Mouse (Mus musculus): Measurements from ENCODE around the gene Trmt10a.

Gene Trmt10a

DNA sequence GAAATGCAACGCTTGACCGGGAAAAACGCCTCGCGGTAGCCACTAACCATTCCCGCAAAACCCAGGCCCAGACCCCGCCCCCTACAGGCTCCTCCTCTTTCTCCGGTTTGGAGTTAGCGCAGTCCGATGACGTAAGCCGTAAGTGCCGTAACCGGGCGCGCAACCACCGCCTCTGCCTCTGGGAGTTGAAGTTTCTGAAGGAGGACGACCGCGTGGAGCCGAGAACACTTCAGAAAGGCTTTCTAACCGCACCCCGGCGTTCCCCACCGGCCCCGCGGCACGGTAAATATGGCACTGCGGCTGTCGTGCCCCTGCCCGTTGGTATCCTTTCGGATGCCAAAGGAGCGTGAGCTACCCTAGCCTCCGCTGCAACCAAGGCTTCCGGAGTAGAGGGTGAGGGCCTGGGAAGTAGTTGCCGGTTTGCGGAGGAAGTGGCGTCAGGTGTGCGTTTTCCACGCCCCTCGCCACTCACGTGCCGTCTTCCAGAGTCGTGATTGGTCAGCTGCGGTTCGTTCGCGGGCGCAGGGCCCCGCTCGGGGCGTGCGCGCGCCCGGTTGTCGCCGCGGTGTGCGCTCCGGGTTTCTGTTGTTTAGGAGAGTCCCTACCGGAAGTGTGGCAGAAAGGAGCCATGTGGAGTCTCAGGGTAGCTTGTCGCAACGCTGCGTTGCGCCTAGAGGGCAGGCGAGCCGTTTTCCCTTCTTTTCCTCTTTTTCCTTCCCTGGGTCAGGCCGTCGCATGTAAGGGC, at the start of gene Trmt10a:
TSS of gene Trmt10a (plus strand) at position 134 of the 745 bp plus-strand sequence.
- peak; percentile 98 for DNase-seq (ENCODE audit: low spot score)

DNA sequence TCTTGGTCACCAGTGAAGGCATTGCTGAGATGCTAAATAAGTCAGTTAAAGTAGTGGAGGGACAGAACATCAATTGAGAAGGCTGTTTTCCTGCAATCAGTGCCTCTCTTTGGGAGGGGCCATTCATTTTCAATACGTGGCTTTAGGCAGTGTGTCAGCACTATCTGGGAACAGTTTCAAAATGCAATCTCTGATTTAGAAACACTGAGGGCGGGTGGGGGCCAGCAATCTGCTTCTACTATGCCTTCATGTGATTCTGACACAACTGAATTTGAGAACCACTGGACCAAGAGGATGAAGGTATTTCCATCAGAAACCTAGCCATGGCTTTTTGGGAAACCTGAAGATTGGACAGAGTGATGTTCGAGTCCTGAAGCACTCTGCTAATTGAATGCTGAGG, 47.9 kb upstream of the Trmt10a start:
- peak; percentile 72 for DNase-seq (ENCODE audit: low spot score)

DNA sequence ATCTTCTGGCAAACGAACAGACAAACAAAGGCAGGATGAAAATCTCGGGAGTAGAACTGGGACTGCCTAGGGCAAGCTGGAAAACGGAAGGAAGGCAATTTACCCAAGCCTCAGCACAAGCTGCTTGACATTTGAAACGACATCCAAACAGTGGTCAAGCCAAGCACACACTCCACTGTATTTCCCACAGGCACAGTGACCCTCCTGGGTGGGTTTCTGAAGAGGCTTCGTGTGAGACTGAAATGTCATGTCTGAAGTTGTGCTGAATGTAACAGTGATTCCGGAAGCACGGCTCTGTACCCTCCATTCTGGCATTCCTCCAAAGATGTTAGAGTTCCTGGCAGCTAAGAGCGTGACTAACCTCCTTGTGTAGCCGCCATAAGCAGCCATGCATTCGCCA, 47.5 kb upstream of the Trmt10a start:
- DNase-seq (ENCODE audit: low spot score), result no peak

- no peak for DNase-seq (ENCODE audit: low spot score)
These were observed 46.8 kb upstream of the Trmt10a start for GRCm38 (mm10) chr3:138096263-138097028.

GRCm38 (mm10) chr3:138097718-138098117, 45.5 kb upstream of the Trmt10a start:
- no peak for DNase-seq (ENCODE audit: low spot score)

DNA sequence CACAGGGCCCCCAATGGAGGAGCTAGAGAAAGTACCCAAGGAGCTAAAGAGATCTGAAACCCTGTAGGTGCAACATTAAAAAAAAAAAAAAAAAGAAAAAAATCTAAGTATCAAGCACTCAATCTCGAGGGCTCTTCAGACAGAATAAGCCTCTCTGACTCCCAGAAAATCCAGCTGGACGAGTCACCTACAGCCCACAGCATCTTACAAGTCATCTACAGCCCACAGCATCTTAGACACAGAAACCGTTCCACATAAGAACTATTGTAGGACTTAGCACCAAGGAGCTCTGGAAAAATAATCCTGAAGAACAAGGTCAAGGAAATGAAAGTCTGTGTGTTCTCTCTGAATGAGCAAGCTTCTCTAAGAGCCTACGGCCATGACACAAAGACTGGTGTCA, 41.3 kb upstream of the Trmt10a start:
- DNase-seq (ENCODE audit: low spot score), result no peak

DNA sequence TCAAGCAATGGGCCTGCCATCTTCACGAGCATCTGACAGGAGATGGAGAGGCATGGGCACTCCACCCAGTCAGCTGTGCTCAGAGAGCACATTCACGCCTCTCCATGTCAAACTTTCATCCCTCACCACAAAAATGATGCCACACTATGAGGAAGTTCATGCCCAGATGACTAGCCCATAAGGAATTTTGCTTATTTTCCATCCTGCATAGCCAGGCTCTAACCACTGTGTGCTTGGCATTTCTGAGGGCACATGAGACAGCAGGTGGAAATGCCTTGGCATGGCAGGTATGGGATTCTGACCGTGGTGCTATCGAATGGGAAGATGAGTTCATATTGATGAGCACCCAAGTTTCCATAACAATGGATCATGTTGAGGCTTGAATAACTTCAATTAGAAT, 39.6 kb upstream of the Trmt10a start:
- no peak for DNase-seq (ENCODE audit: low spot score)

- DNase-seq (ENCODE audit: low spot score), result no peak
These were observed 38.2 kb upstream of the Trmt10a start for GRCm38 (mm10) chr3:138105056-138105455.

- DNase-seq (ENCODE audit: low spot score), result no peak
These were observed 36.4 kb upstream of the Trmt10a start for GRCm38 (mm10) chr3:138106887-138107286.

- DNase-seq (ENCODE audit: low spot score), result no peak
These were observed 32.1 kb upstream of the Trmt10a start for GRCm38 (mm10) chr3:138110910-138111782.

DNA sequence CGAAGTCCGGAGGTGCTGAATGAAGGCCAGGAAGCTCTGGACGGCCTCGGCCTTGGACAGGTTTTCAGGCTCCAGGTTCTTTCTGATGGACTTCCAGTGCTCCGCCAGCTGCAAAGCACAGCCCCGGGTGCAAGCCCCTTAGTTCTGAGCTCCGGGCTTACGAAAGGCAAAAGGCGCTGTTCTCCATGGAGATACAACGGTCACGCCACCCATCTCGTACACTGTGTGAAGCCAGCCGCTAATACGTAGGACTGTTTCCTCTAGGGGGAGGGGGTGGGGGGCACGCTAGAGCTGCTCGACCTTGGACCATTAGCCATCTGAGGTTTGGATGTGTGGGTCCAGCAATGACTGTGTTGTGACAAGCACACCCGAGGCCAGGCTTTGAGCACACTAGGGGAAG, 29.1 kb upstream of the Trmt10a start:
- DNase-seq (ENCODE audit: low spot score), result no peak

DNA sequence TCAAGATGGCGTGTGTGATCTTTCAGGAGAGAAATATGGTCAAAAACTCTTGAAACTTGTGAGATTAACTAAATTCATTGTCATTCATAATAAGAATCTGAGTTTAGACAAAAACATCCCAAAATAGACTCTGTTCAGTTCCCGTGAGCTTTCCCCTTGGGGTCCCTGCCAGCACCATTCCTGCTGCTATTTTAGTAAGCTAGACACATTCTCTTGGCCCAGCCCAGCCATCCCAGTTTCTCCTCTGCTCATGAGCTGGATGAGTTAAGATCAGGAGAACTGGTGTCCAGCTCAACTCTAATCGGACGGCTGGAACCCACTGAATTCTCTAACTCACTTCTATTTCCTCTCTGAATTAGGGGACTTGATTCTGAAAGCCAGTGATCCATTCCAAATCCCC, 26.4 kb upstream of the Trmt10a start:
- DNase-seq (ENCODE audit: low spot score), result no peak

- no peak for DNase-seq (ENCODE audit: low spot score)
These were observed 24.9 kb upstream of the Trmt10a start for GRCm38 (mm10) chr3:138118392-138118791.

GRCm38 (mm10) chr3:138118831-138119230, 24.4 kb upstream of the Trmt10a start:
- no peak for DNase-seq (ENCODE audit: low spot score)

GRCm38 (mm10) chr3:138119444-138120105, 23.7 kb upstream of the Trmt10a start:
- no peak for DNase-seq (ENCODE audit: low spot score)

GRCm38 (mm10) chr3:138121461-138121860, 21.8 kb upstream of the Trmt10a start:
- no peak for DNase-seq (ENCODE audit: low spot score)

- no peak for DNase-seq (ENCODE audit: low spot score)
These were observed 19.4 kb upstream of the Trmt10a start for GRCm38 (mm10) chr3:138123842-138124241.

- DNase-seq (ENCODE audit: low spot score), result no peak
These were observed 14.1 kb upstream of the Trmt10a start for GRCm38 (mm10) chr3:138129110-138129509.

- no peak for DNase-seq (ENCODE audit: low spot score)
These were observed 12.6 kb upstream of the Trmt10a start for GRCm38 (mm10) chr3:138130692-138131091.

DNA sequence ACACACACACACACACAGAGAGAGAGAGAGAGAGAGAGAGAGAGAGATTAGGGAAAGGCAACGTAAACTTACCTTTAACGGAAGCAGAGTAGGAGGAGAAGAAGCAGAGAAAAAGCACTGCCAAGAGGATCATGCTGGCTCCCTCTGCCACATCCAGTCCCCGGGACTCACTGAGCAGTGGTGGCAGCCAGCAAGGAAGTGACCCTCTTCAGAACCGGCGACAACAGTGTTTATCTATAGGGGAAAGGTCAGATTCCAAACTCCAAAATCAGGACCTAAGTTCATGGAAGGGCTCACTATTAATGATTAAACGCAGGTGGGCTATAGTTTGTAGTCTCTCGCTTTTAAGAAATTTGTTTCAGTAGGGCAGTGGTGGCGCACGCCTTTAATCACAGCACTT, 12.1 kb upstream of the Trmt10a start:
- no peak for DNase-seq (ENCODE audit: low spot score)

- no peak for DNase-seq (ENCODE audit: low spot score)
These were observed 9.8 kb upstream of the Trmt10a start for GRCm38 (mm10) chr3:138133463-138133862.

GRCm38 (mm10) chr3:138133916-138134315, 9.3 kb upstream of the Trmt10a start:
- DNase-seq (ENCODE audit: low spot score), result no peak
